Mouse (Mus musculus): ENCODE measurements around the gene Dnaaf5. TPM values are rescaled to one million over a fixed set of nuclear protein-coding genes. Genes with fewer than 3 reads are reported as not detected.

Gene Dnaaf5
- polyA plus RNA-seq, 1 experiment = 22.6 TPM

DNA sequence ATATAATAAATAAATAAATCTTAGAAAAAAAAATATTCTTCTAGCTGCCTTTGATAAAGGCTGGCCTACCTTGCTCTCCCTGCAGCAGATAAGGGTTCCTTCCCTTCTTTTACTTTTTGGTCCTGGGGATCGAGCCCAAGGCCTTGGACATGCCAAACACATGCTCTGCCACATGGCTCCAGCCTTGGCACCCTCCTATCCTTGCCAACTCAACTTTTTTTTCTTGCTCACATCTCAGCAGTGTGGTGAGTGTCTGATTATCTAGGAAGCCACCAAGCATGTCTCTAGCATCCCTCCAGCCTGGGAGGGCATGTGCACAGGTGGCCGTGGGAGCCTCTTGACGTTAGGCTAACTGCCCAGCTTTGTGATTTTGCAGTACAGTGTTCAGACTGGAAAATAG is 78.3 kb downstream of the Dnaaf5 start:
- H3K9me3 ChIP-seq (replicated peaks; ENCODE audit: control insufficient read depth, insufficient read depth, low read length, poor library complexity, severe bottlenecking) = no peaks in the 10 kb centered on the region
- H3K9ac ChIP-seq (ENCODE audit: low read depth, poor library complexity, severe bottlenecking) = no peak overlapping the region
- TF ChIP-seq EP300 (IDR thresholded peaks at IDR 0.05; ENCODE audit: insufficient read depth, low read depth, low read length) (no peak), CTCF (IDR thresholded peaks at IDR 0.05; ENCODE audit: low read depth, low read length) (no peak), POLR2A (IDR thresholded peaks at IDR 0.05; ENCODE audit: insufficient read depth, low read length) (no peak)
- H3K36me3 ChIP-seq (ENCODE audit: control insufficient read depth, insufficient read depth, low read length, poor library complexity, severe bottlenecking) = peaks cover 39% of the 10 kb centered on the region
- no peaks in the 10 kb centered on the region for H3K27me3 ChIP-seq (ENCODE audit: control insufficient read depth, insufficient read depth, low read length, poor library complexity, severe bottlenecking)
- H3K4me3 ChIP-seq (ENCODE audit: low read depth, low read length) = no peak overlapping the region
- H3K4me1 ChIP-seq (ENCODE audit: control insufficient read depth, insufficient read depth, low read length) = no peaks in the 10 kb centered on the region
- H3K27ac ChIP-seq (ENCODE audit: insufficient read depth, low read length) = no peak overlapping the region

DNA sequence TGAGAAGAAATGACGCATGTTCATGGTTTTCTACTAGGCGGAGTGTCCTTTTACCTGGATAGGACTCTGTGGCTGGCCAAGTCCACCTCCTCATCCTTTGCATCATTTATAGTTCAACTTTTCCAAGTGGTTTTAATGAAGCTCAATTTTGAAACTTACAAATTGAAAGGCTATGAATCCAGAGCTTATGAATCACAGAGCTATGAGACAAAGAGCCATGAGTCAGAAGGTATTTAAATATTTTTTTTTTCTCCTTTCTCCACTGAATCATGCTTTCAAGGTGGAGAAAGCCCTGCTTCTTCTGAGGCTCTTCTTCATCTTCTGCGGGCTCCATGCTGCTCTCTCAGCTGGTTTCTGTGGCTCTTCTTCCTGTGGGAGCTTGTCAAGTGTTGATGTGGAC is 79.7 kb downstream of the Dnaaf5 start:
- no peak overlapping the region for H3K27ac ChIP-seq (ENCODE audit: insufficient read depth, low read length)
- H3K9me3 ChIP-seq (replicated peaks; ENCODE audit: control insufficient read depth, insufficient read depth, low read length, poor library complexity, severe bottlenecking) = no peaks in the 10 kb centered on the region
- no peaks in the 10 kb centered on the region for H3K4me1 ChIP-seq (ENCODE audit: control insufficient read depth, insufficient read depth, low read length)
- H3K4me3 ChIP-seq (ENCODE audit: low read depth, low read length) = no peak overlapping the region
- H3K36me3 ChIP-seq (ENCODE audit: control insufficient read depth, insufficient read depth, low read length, poor library complexity, severe bottlenecking) = peaks cover 38% of the 10 kb centered on the region
- H3K27me3 ChIP-seq (ENCODE audit: control insufficient read depth, insufficient read depth, low read length, poor library complexity, severe bottlenecking) = no peaks in the 10 kb centered on the region
- TF ChIP-seq EP300 (IDR thresholded peaks at IDR 0.05; ENCODE audit: insufficient read depth, low read depth, low read length) (no peak), POLR2A (IDR thresholded peaks at IDR 0.05; ENCODE audit: insufficient read depth, low read length) (no peak), CTCF (IDR thresholded peaks at IDR 0.05; ENCODE audit: low read depth, low read length) (no peak)
- H3K9ac ChIP-seq (ENCODE audit: low read depth, poor library complexity, severe bottlenecking) = no peak overlapping the region

DNA sequence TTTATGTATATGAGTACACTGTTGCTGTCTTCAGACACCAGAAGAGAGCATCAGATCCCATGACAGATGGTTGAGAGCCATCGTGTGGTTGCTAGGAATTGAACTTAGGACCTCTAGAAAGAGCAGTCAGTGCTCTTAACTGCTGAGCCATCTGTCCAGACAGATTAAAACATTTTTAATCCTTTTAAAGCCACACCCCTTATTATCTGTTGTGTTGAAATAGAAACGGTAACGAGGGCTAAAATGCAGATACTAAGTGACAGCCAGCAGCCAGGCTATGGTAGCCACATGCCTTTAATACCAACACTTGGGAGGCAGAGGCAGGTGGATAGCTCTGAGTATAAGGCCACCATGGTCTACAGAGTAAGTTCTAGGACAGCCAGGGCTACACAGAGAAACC is 82.1 kb downstream of the Dnaaf5 start:
- Histone ChIP-seq H3K4me3 (ENCODE audit: low read depth, low read length) (no peak overlapping the region), H3K4me1 (ENCODE audit: control insufficient read depth, insufficient read depth, low read length) (no peaks in the 10 kb centered on the region), H3K9ac (ENCODE audit: low read depth, poor library complexity, severe bottlenecking) (no peak overlapping the region), H3K27me3 (ENCODE audit: control insufficient read depth, insufficient read depth, low read length, poor library complexity, severe bottlenecking) (no peaks in the 10 kb centered on the region), H3K9me3 (replicated peaks; ENCODE audit: control insufficient read depth, insufficient read depth, low read length, poor library complexity, severe bottlenecking) (no peaks in the 10 kb centered on the region), H3K36me3 (ENCODE audit: control insufficient read depth, insufficient read depth, low read length, poor library complexity, severe bottlenecking) (peaks cover 36% of the 10 kb centered on the region), H3K27ac (ENCODE audit: insufficient read depth, low read length) (no peak overlapping the region)
- TF ChIP-seq CTCF (IDR thresholded peaks at IDR 0.05; ENCODE audit: low read depth, low read length) = no peak

- Histone ChIP-seq H3K9ac (ENCODE audit: low read depth, poor library complexity, severe bottlenecking) (no peak overlapping the region), H3K27me3 (ENCODE audit: control insufficient read depth, insufficient read depth, low read length, poor library complexity, severe bottlenecking) (no peaks in the 10 kb centered on the region), H3K9me3 (replicated peaks; ENCODE audit: control insufficient read depth, insufficient read depth, low read length, poor library complexity, severe bottlenecking) (no peaks in the 10 kb centered on the region), H3K4me1 (ENCODE audit: control insufficient read depth, insufficient read depth, low read length) (no peaks in the 10 kb centered on the region), H3K4me3 (ENCODE audit: low read depth, low read length) (no peak overlapping the region), H3K36me3 (ENCODE audit: control insufficient read depth, insufficient read depth, low read length, poor library complexity, severe bottlenecking) (peaks cover 49% of the 10 kb centered on the region), H3K27ac (ENCODE audit: insufficient read depth, low read length) (no peak overlapping the region)
- TF ChIP-seq CTCF (IDR thresholded peaks at IDR 0.05; ENCODE audit: low read depth, low read length) (no peak), EP300 (IDR thresholded peaks at IDR 0.05; ENCODE audit: insufficient read depth, low read depth, low read length) (no peak), POLR2A (IDR thresholded peaks at IDR 0.05; ENCODE audit: insufficient read depth, low read length) (no peak)
Observed at GRCm38 (mm10) chr5:139234423-139234822, 84.4 kb downstream of the Dnaaf5 start.

Other genes starting within 250 kb of the Dnaaf5 start
- 48.7 and 49.5 TPM in 2 replicates for gene Pdgfa, start 152.9 kb upstream of the Dnaaf5 start, polyA plus RNA-seq (2011; ENCODE audit: insufficient read depth, insufficient read length, low read depth, missing spikeins)
- 8.2 and 9.4 TPM in 2 replicates for gene Prkar1b, start 222 bp upstream of the Dnaaf5 start, polyA plus RNA-seq (2011; ENCODE audit: insufficient read depth, insufficient read length, low read depth, missing spikeins)
- gene Sun1, start 50.4 kb downstream of the Dnaaf5 start, polyA plus RNA-seq (2011; ENCODE audit: insufficient read depth, insufficient read length, low read depth, missing spikeins) = 74.1 and 84.2 TPM in 2 replicates
- 55.9 and 67.7 TPM in 2 replicates for gene Get4, start 102.1 kb downstream of the Dnaaf5 start, polyA plus RNA-seq (2011; ENCODE audit: insufficient read depth, insufficient read length, low read depth, missing spikeins)
- 16.5 and 17.0 TPM in 2 replicates for gene Adap1, start 175.4 kb downstream of the Dnaaf5 start, polyA plus RNA-seq (2011; ENCODE audit: insufficient read depth, insufficient read length, low read depth, missing spikeins)
- gene Cox19, start 201.2 kb downstream of the Dnaaf5 start, polyA plus RNA-seq (2011; ENCODE audit: insufficient read depth, insufficient read length, low read depth, missing spikeins) = 19.9 and 26.1 TPM in 2 replicates
- gene Cyp2w1, start 202.4 kb downstream of the Dnaaf5 start, polyA plus RNA-seq (2011; ENCODE audit: insufficient read depth, insufficient read length, low read depth, missing spikeins) = not detected in 2 replicates
- gene Gpr146, start 227.5 kb downstream of the Dnaaf5 start, polyA plus RNA-seq (2011; ENCODE audit: insufficient read depth, insufficient read length, low read depth, missing spikeins) = 0.82 and 0.91 TPM in 2 replicates

Data from ES-Bruce4 (cell line).